Mouse (Mus musculus): ENCODE data around the gene Foxo6.

GRCm38 (mm10) chr4:120242783-120243262 is 44.3 kb downstream of the Foxo6 start:
- TF ChIP-seq EP300 (optimal IDR thresholded peaks at IDR 0.05) (no peak), CTCF (IDR thresholded peaks at IDR 0.05; ENCODE audit: low read depth) (no peak)
